Mouse (Mus musculus): Measurements from ENCODE around the gene Cd83. TPM values are rescaled to one million over a fixed set of nuclear protein-coding genes. Genes with fewer than 3 reads are reported as not detected.

Cd83 gene
- polyA plus RNA-seq, 1 experiment from 2014 or later, result 5.4 TPM

- 86% methylated on average over 8 of the region's 8 CpGs for WGBS
- Histone ChIP-seq H3K27ac (no peak overlapping the region), H3K9me3 (no peaks in the 10 kb centered on the region), H3K27me3 (ENCODE audit: insufficient read depth, poor library complexity, severe bottlenecking) (0 out of 2 replicates have a peak, but pooled peaks cover 7% of the 10 kb centered on the region), H3K4me1 (replicated peaks) (peaks cover 25% of the 10 kb centered on the region), H3K36me3 (no peaks in the 10 kb centered on the region), H3K4me3 (no peak overlapping the region)
- no peak for DNase-seq (ENCODE audit: low spot score)
Observed at GRCm38 (mm10) chr13:43802361-43803137, 18.0 kb downstream of the Cd83 start.

GRCm38 (mm10) chr13:43804648-43805047, 20.1 kb downstream of the Cd83 start:
- Histone ChIP-seq H3K4me1 (replicated peaks) (peaks cover 36% of the 10 kb centered on the region), H3K27me3 (ENCODE audit: insufficient read depth, poor library complexity, severe bottlenecking) (peaks cover 13% of the 10 kb centered on the region; the same call in 1 of the 2 replicates), H3K4me3 (no peak overlapping the region), H3K27ac (no peak overlapping the region), H3K36me3 (no peaks in the 10 kb centered on the region), H3K9me3 (no peaks in the 10 kb centered on the region)
- WGBS, result 89% methylated on average over 3 of the region's 3 CpGs
- DNase-seq (ENCODE audit: low spot score), result no peak

- Histone ChIP-seq H3K36me3 (no peaks in the 10 kb centered on the region), H3K27me3 (ENCODE audit: insufficient read depth, poor library complexity, severe bottlenecking) (peaks cover 18% of the 10 kb centered on the region), H3K27ac (no peak overlapping the region; the same call in 1 of the 2 replicates), H3K4me3 (no peak overlapping the region), H3K4me1 (replicated peaks) (peaks cover 41% of the 10 kb centered on the region), H3K9me3 (no peaks in the 10 kb centered on the region)
- no peak for DNase-seq (ENCODE audit: low spot score)
- 85% methylated on average over 5 of the region's 5 CpGs for WGBS
Observed at GRCm38 (mm10) chr13:43805159-43805758, 20.7 kb downstream of the Cd83 start.

- Histone ChIP-seq H3K4me3 (no peak overlapping the region; the same call in 1 of the 2 replicates), H3K36me3 (no peaks in the 10 kb centered on the region), H3K27ac (peak overlapping the region; percentile 62), H3K9me3 (no peaks in the 10 kb centered on the region), H3K4me1 (replicated peaks) (peaks cover 41% of the 10 kb centered on the region), H3K27me3 (ENCODE audit: insufficient read depth, poor library complexity, severe bottlenecking) (peaks cover 23% of the 10 kb centered on the region)
- peak; percentile 20 for DNase-seq (ENCODE audit: low spot score)
- 48% methylated on average over 14 of the region's 14 CpGs for WGBS
Observed at GRCm38 (mm10) chr13:43806371-43807271, 22.0 kb downstream of the Cd83 start.

- Histone ChIP-seq H3K4me3 (no peak overlapping the region; the same call in 1 of the 2 replicates), H3K9me3 (no peaks in the 10 kb centered on the region), H3K27me3 (ENCODE audit: insufficient read depth, poor library complexity, severe bottlenecking) (peaks cover 23% of the 10 kb centered on the region), H3K4me1 (replicated peaks) (peaks cover 41% of the 10 kb centered on the region), H3K36me3 (no peaks in the 10 kb centered on the region), H3K27ac (peak overlapping the region; percentile 62)
- 38% methylated on average over 3 of the region's 3 CpGs for WGBS
- peak; percentile 20 for DNase-seq (ENCODE audit: low spot score)
Observed at GRCm38 (mm10) chr13:43807272-43807675, 22.7 kb downstream of the Cd83 start.

- 85% methylated on average over 6 of the region's 6 CpGs for WGBS
- Histone ChIP-seq H3K4me1 (replicated peaks) (peaks cover 34% of the 10 kb centered on the region), H3K4me3 (no peak overlapping the region), H3K36me3 (no peaks in the 10 kb centered on the region), H3K27ac (no peak overlapping the region), H3K9me3 (0 out of 2 replicates have a peak, but pooled peaks cover 5% of the 10 kb centered on the region), H3K27me3 (ENCODE audit: insufficient read depth, poor library complexity, severe bottlenecking) (peaks cover 16% of the 10 kb centered on the region)
- DNase-seq (ENCODE audit: low spot score), result no peak
Observed at GRCm38 (mm10) chr13:43810621-43811020, 26.0 kb downstream of the Cd83 start.

GRCm38 (mm10) chr13:43811835-43812234, 27.3 kb downstream of the Cd83 start:
- DNase-seq (ENCODE audit: low spot score), result no peak
- H3K4me3 ChIP-seq, result no peak overlapping the region
- no peak overlapping the region for H3K27ac ChIP-seq
- H3K36me3 ChIP-seq, result no peaks in the 10 kb centered on the region
- WGBS, result 90% methylated on average over 3 of the region's 3 CpGs
- H3K4me1 ChIP-seq (replicated peaks), result peaks cover 23% of the 10 kb centered on the region
- H3K27me3 ChIP-seq (ENCODE audit: insufficient read depth, poor library complexity, severe bottlenecking), result peaks cover 16% of the 10 kb centered on the region
- 0 out of 2 replicates have a peak, but pooled peaks cover 5% of the 10 kb centered on the region for H3K9me3 ChIP-seq

GRCm38 (mm10) chr13:43813431-43813830, 28.9 kb downstream of the Cd83 start:
- Histone ChIP-seq H3K4me1 (replicated peaks) (peaks cover 8% of the 10 kb centered on the region; the same call in 1 of the 2 replicates), H3K9me3 (0 out of 2 replicates have a peak, but pooled peaks cover 5% of the 10 kb centered on the region), H3K27me3 (ENCODE audit: insufficient read depth, poor library complexity, severe bottlenecking) (peaks cover 16% of the 10 kb centered on the region), H3K36me3 (no peaks in the 10 kb centered on the region), H3K4me3 (no peak overlapping the region), H3K27ac (no peak overlapping the region)
- WGBS, result 92% methylated on average over 8 of the region's 8 CpGs
- DNase-seq (ENCODE audit: low spot score), result no peak

GRCm38 (mm10) chr13:43817461-43817860, 32.9 kb downstream of the Cd83 start:
- Histone ChIP-seq H3K27me3 (ENCODE audit: insufficient read depth, poor library complexity, severe bottlenecking) (no peaks in the 10 kb centered on the region), H3K4me1 (replicated peaks) (no peaks in the 10 kb centered on the region), H3K9me3 (0 out of 2 replicates have a peak, but pooled peaks cover 5% of the 10 kb centered on the region), H3K4me3 (no peak overlapping the region), H3K36me3 (no peaks in the 10 kb centered on the region), H3K27ac (no peak overlapping the region)
- DNase-seq (ENCODE audit: low spot score), result no peak
- WGBS, result 82% methylated on average over 3 of the region's 3 CpGs

GRCm38 (mm10) chr13:43818307-43819019, 33.9 kb downstream of the Cd83 start:
- DNase-seq (ENCODE audit: low spot score), result no peak
- WGBS, result 81% methylated on average over 7 of the region's 7 CpGs
- Histone ChIP-seq H3K27ac (no peak overlapping the region), H3K27me3 (ENCODE audit: insufficient read depth, poor library complexity, severe bottlenecking) (no peaks in the 10 kb centered on the region), H3K4me1 (replicated peaks) (no peaks in the 10 kb centered on the region), H3K4me3 (no peak overlapping the region), H3K9me3 (0 out of 2 replicates have a peak, but pooled peaks cover 5% of the 10 kb centered on the region), H3K36me3 (no peaks in the 10 kb centered on the region)

GRCm38 (mm10) chr13:43819020-43819310, 34.4 kb downstream of the Cd83 start:
- Histone ChIP-seq H3K36me3 (no peaks in the 10 kb centered on the region), H3K27ac (no peak overlapping the region), H3K27me3 (ENCODE audit: insufficient read depth, poor library complexity, severe bottlenecking) (no peaks in the 10 kb centered on the region), H3K4me1 (replicated peaks) (no peaks in the 10 kb centered on the region), H3K4me3 (no peak overlapping the region), H3K9me3 (0 out of 2 replicates have a peak, but pooled peaks cover 5% of the 10 kb centered on the region)
- no peak for DNase-seq (ENCODE audit: low spot score)
- 92% methylated on average over 6 of the region's 6 CpGs for WGBS

- H3K27me3 ChIP-seq (ENCODE audit: insufficient read depth, poor library complexity, severe bottlenecking), result no peaks in the 10 kb centered on the region
- 91% methylated on average over 8 of the region's 8 CpGs for WGBS
Observed at GRCm38 (mm10) chr13:43820071-43820470, 35.5 kb downstream of the Cd83 start.

More at GRCm38 (mm10) chr13:43820071-43820470, 35.5 kb downstream of the Cd83 start:
- no peak for DNase-seq (ENCODE audit: low spot score)
- Histone ChIP-seq H3K4me1 (replicated peaks) (no peaks in the 10 kb centered on the region), H3K9me3 (0 out of 2 replicates have a peak, but pooled peaks cover 5% of the 10 kb centered on the region), H3K36me3 (no peaks in the 10 kb centered on the region), H3K27ac (no peak overlapping the region), H3K4me3 (no peak overlapping the region)

Measured in hindbrain, embryonic 10.5 days (tissue).